Mouse (Mus musculus): ENCODE data around the gene Ccdc97.

GRCm38 (mm10) chr7:25720760-25721159 is 1.9 kb upstream of the Ccdc97 start:
- TF ChIP-seq CTCF (IDR thresholded peaks at IDR 0.05; ENCODE audit: low read depth, low read length): no peak
- TF ChIP-seq GATA1 (IDR thresholded peaks at IDR 0.05; ENCODE audit: borderline replicate concordance, low read length): no peak
- no peak for TF ChIP-seq TAL1 (conservative IDR thresholded peaks at IDR 0.05; ENCODE audit: low read depth, low read length)
- no peak for TF ChIP-seq POLR2AphosphoS5 (IDR thresholded peaks at IDR 0.05; ENCODE audit: insufficient replicate concordance, low read depth, low read length)
- TF ChIP-seq GATA2 (IDR thresholded peaks at IDR 0.05; ENCODE audit: borderline replicate concordance, low read depth, low read length): no peak

Measured in G1E (cell line).